Mouse (Mus musculus) right cerebral cortex, postnatal 10 days (tissue): ENCODE results near the gene Sgcd.
A peak's percentile ranks its signal among the peaks of the same experiment; 100 is the strongest.

Experiments
- DNase-seq, 2 experiments: peaks; one replicate each; pipeline ENCODE4 v3.0.0; 2021; ENCODE audit warnings: low spot score in 2 of 2

The Sgcd gene

GRCm38 (mm10) chr11:47015683-47016082 lies 973.1 kb downstream of the Sgcd start:
- DNase-seq = no peak

GRCm38 (mm10) chr11:47014278-47014677 lies 974.5 kb downstream of the Sgcd start:
- DNase-seq = no peak

DNA sequence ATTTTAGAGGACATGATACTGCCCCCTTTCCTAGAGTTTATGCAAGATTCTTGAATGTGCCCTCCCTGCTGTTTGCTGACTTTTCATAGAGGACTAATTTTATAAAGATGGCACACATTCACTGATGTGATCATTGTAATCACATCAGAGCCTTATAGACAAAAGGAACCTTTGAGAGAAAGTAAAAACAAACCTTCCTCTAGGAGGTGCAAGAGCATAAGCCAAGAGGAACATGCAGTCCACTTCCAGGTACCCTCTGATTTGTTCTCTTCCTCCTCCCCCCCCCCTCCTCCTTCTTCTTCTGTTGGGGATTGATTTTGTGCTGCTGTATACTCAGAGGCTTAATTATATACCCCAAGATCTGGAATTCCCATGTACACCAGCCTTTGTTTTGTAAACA lies 978.6 kb downstream of the Sgcd start:
- DNase-seq = no peak

GRCm38 (mm10) chr11:47005301-47005875 lies 983.4 kb downstream of the Sgcd start:
- DNase-seq = no peak

DNA sequence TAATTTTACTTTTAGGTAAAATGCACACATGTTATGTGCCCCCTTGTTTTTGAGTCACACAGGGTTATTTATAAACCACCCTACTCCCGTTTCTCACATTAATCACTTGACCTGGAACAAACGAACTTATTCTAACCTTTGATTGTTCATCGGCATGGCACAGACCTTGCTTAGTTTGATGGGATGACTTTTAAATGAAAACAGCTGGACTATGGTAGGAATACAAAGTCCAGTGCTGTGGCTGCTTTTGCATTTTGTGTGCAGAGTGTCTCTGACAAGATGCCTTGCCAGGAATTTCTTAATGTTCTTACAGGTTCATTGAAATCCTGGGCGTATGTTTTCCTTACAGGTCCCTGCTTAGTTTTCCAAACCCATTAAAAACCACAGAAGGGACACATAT lies 1049.5 kb downstream of the Sgcd start:
- DNase-seq = no peak

- DNase-seq = no peak
Observed at GRCm38 (mm10) chr11:46924946-46925345, 1063.8 kb downstream of the Sgcd start.

DNA sequence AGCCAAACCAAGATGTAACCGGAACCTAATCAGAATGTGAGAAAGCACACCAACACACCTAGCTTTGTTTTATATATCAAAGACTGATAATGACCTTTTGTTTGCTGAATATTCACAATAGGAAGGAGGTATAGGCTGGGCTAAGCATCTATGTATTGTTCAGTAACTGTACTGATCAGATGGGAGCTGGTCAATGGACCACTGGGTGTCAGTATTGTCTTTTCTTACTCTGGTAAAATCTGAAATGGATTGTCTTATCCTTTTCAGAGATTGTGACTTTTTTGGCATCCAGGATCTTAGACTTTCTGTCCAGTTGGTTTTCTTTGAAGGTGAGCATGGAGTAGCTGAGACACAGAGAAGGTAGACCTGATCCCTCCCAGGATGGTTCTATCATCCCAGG lies 1068.5 kb downstream of the Sgcd start:
- DNase-seq = peak in 1 of 2 experiments; percentile 19

- DNase-seq = no peak
Observed at GRCm38 (mm10) chr11:46912656-46913237, 1076.0 kb downstream of the Sgcd start.

GRCm38 (mm10) chr11:46904281-46904680 lies 1084.5 kb downstream of the Sgcd start:
- no peak for DNase-seq

GRCm38 (mm10) chr11:46889093-46889492 lies 1099.7 kb downstream of the Sgcd start:
- no peak for DNase-seq

DNA sequence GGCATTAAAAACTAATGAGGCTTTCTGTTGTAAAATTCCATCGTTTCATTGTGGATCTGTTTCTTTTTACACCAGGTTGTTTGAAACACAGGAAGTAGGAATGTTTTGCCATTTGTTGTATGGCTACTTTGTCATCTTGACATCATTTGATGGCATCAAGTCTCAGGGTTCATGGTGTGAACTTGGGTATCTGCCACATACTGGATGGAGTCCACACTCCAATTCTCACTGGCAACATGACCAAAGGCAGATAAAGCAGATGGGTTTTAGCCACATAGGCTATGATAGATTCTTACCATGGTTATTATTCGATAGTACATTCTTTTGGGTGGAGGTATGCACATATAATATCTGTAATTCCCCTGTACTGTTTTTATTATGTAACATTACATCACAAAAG lies 1106.3 kb downstream of the Sgcd start:
- DNase-seq = no peak

- DNase-seq = peak; percentile 21 to 28
Observed at GRCm38 (mm10) chr11:46875774-46876173, 1113.0 kb downstream of the Sgcd start.

- no peak for DNase-seq
Observed at GRCm38 (mm10) chr11:46868594-46868993, 1120.2 kb downstream of the Sgcd start.

DNA sequence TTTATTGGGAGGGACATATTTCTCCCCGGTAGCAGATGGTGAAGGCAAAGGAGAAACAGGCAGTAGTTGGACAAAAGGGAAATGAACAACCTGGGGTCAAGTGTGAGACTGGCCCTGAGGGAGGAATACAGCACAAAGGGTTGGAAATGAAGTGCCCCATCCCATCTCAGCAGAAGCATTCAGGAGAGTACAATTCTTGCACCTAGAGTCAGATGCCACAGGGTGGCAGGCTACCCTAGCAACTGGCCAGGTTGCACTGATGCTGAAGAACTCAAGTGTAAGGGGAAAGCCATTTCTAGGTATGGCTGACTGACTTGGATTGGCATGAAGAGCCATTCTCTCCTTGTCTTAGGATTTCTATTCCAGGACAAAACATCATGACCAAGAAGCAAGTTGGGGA lies 1124.0 kb downstream of the Sgcd start:
- peak; percentile 46 to 60 for DNase-seq

DNA sequence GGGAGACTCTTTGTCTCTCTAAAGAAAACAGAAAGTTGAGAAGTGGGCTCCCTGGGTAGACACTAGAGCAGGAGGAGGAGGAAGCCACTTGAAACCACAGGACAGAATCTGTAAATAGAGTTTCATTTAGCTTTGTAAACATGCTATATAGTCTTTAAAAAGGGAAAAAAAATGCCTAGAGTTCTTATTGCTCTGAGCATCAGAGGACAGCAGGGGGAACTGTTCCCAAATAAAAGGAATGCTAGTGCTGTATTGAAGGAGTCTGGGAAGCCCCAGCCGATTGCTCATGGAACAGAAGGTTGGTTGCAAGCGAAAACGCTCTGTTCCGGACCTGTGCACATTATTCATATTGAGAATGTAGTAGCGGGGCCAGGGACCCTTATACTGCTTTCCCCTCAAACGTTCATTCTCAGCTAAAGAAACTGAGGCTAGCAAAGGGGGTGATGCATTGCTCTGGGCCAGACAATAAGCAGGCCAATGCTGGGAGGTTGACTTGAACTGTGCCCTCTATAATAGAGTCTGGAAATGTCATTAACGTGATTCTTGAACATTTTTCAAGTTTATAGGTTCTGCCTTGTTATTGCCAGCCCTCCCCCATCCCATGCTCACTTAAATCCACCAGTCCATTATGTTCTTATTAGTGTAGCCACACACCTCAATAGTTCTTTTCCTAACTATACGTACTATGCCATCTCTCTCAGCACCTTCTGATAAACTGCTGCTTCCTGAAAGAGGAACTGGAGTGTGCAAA lies 1140.4 kb downstream of the Sgcd start:
- DNase-seq = peak; percentile 60 to 63

DNA sequence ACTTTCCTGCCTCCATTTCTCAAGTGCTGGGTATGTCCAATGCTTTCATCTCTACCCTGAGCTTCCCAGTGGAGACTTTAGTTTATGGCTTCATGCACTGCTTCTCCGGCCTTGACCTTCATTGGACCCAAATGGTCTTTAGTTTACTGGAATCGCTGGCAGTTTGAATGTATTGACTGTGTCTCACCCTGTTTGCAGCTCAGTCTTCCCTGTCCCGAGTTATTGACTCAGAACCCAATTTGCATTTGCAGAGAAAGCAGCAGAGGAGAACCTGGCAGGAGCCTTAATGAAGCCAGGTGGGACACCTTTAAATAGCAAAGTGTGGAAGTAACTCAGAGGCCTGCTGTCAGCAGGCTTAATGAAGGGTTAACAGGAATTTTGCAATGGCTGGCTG lies 1140.9 kb downstream of the Sgcd start:
- DNase-seq = no peak

- DNase-seq = no peak
Observed at GRCm38 (mm10) chr11:46846661-46847060, 1142.1 kb downstream of the Sgcd start.
